In the genomic region with DNA sequence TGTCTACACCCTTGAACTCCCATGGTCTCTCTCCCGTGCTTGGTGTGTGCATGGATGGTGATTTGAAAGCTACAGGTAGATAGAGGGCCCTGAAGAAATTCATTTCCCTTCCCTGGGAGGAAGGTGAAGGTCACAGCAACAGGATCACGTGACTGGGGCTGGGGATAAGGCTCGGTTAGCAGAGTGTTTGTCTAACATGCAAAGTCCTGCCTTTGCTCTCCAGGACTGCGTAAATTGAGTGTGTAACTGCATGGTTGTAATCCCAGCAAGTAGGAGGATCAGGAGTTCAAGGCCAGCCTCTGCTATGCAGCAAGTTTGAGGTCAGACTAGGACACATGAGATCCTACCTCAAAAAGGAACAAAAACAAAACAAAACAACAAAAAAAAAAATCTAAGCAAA, we compare ENCODE assay signal across 23 mouse cellular contexts.
"Had no signal": no experiment of that assay in that cellular context is flagged by ENCODE, and none has a peak within 500 bp of the region (broad histone marks: within the 10 kb centered on the region; RNA-seq: fewer than 3 reads in every experiment).

No protein-coding gene starts in this region.

- H3K36me3 ChIP-seq: limb, embryonic 15.5 days; liver, embryonic 13.5 days; lung, embryonic 15.5 days; midbrain, embryonic 13.5 days; neural tube, embryonic 12.5 days; neural tube, embryonic 15.5 days had no signal

- H3K27me3 ChIP-seq: limb, embryonic 12.5 days; limb, embryonic 15.5 days; liver, embryonic 13.5 days; lung, embryonic 15.5 days; midbrain, embryonic 13.5 days; neural tube, embryonic 15.5 days had no signal

- H3K4me2 ChIP-seq: limb, embryonic 12.5 days; limb, embryonic 15.5 days; liver, embryonic 13.5 days; lung, embryonic 15.5 days; midbrain, embryonic 13.5 days; neural tube, embryonic 12.5 days; neural tube, embryonic 15.5 days had no signal

- DNase-seq: kidney, postnatal 10 days; kidney, postnatal 4 days; left cerebral cortex, postnatal 4 days; liver, embryonic 13.5 days; lung, adult 18-20 months; lung, postnatal 10 days; lung, postnatal 36 days; right cerebral cortex, adult 18-20 months; right cerebral cortex, postnatal 14 days; right cerebral cortex, postnatal 4 days; thymus, adult 18-20 months; thymus, postnatal 36 days had no signal

- H3K4me1 ChIP-seq: megakaryocyte, embryonic 14.5 days had no signal

- H3K27ac ChIP-seq: limb, embryonic 15.5 days; liver, embryonic 13.5 days; lung, embryonic 15.5 days; midbrain, embryonic 10.5 days; midbrain, embryonic 13.5 days; neural tube, embryonic 12.5 days; neural tube, embryonic 15.5 days had no signal

- ATAC-seq: inflammation-experienced regulatory T-cells, adult 6 months; midbrain, embryonic 13.5 days; midbrain, embryonic 16.5 days had no signal

- H3K9ac ChIP-seq: limb, embryonic 12.5 days; limb, embryonic 15.5 days; liver, embryonic 13.5 days; lung, embryonic 15.5 days; midbrain, embryonic 13.5 days; neural tube, embryonic 12.5 days; neural tube, embryonic 15.5 days had no signal

- H3K9me3 ChIP-seq: limb, embryonic 12.5 days; limb, embryonic 15.5 days; liver, embryonic 13.5 days; lung, embryonic 15.5 days; megakaryocyte, embryonic 14.5 days; midbrain, embryonic 10.5 days; midbrain, embryonic 13.5 days; neural tube, embryonic 12.5 days; neural tube, embryonic 15.5 days had no signal

- H3K4me3 ChIP-seq: limb, embryonic 12.5 days; limb, embryonic 15.5 days; liver, embryonic 13.5 days; lung, embryonic 15.5 days; megakaryocyte, embryonic 14.5 days; midbrain, embryonic 10.5 days; midbrain, embryonic 13.5 days; myocyte; neural tube, embryonic 12.5 days; neural tube, embryonic 15.5 days had no signal
